Mouse (Mus musculus): ENCODE data around the gene 2300002M23Rik.
A peak's percentile ranks its signal among the peaks of the same experiment; 100 is the strongest.

Gene 2300002M23Rik

GRCm38 (mm10) chr17:35567150-35567549 lies at the start of gene 2300002M23Rik:
Gene 2300002M23Rik, plus strand, starts transcription at chr17:35567450.
- no peak for DNase-seq (ENCODE audit: low read depth, low spot score)

- peak; percentile 19 for DNase-seq (ENCODE audit: low read depth, low spot score)
These were observed 49.7 kb upstream of the 2300002M23Rik start for GRCm38 (mm10) chr17:35517526-35517925.

GRCm38 (mm10) chr17:35524354-35524753 lies 42.9 kb upstream of the 2300002M23Rik start:
- DNase-seq (ENCODE audit: low read depth, low spot score), result no peak

- no peak for DNase-seq (ENCODE audit: low read depth, low spot score)
These were observed 40.6 kb upstream of the 2300002M23Rik start for GRCm38 (mm10) chr17:35526644-35527043.

GRCm38 (mm10) chr17:35532360-35532759 lies 34.9 kb upstream of the 2300002M23Rik start:
- DNase-seq (ENCODE audit: low read depth, low spot score), result no peak

- DNase-seq (ENCODE audit: low read depth, low spot score), result no peak
These were observed 34.3 kb upstream of the 2300002M23Rik start, which contains the start of gene Psors1c2 for GRCm38 (mm10) chr17:35532901-35533300. Gene Psors1c2, plus strand, starts transcription at chr17:35533201.

GRCm38 (mm10) chr17:35534343-35534742 lies 32.9 kb upstream of the 2300002M23Rik start:
- peak; percentile 43 for DNase-seq (ENCODE audit: low read depth, low spot score)

- DNase-seq (ENCODE audit: low read depth, low spot score), result no peak
These were observed 29.8 kb upstream of the 2300002M23Rik start for GRCm38 (mm10) chr17:35537421-35537820.

- no peak for DNase-seq (ENCODE audit: low read depth, low spot score)
These were observed 28.8 kb upstream of the 2300002M23Rik start for GRCm38 (mm10) chr17:35538476-35538875.

- DNase-seq (ENCODE audit: low read depth, low spot score), result no peak
These were observed 27.7 kb upstream of the 2300002M23Rik start for GRCm38 (mm10) chr17:35539540-35539939.

GRCm38 (mm10) chr17:35542761-35543411 lies 24.4 kb upstream of the 2300002M23Rik start:
- DNase-seq (ENCODE audit: low read depth, low spot score), result no peak

- no peak for DNase-seq (ENCODE audit: low read depth, low spot score)
These were observed 23.8 kb upstream of the 2300002M23Rik start for GRCm38 (mm10) chr17:35543412-35543861.

- no peak for DNase-seq (ENCODE audit: low read depth, low spot score)
These were observed 23.2 kb upstream of the 2300002M23Rik start for GRCm38 (mm10) chr17:35544001-35544400.

GRCm38 (mm10) chr17:35544680-35545079 lies 22.6 kb upstream of the 2300002M23Rik start:
- DNase-seq (ENCODE audit: low read depth, low spot score), result peak; percentile 28

- no peak for DNase-seq (ENCODE audit: low read depth, low spot score)
These were observed 19.8 kb upstream of the 2300002M23Rik start for GRCm38 (mm10) chr17:35547465-35547864.

GRCm38 (mm10) chr17:35548636-35549035 lies 18.6 kb upstream of the 2300002M23Rik start:
- no peak for DNase-seq (ENCODE audit: low read depth, low spot score)

- DNase-seq (ENCODE audit: low read depth, low spot score), result no peak
These were observed 17.7 kb upstream of the 2300002M23Rik start for GRCm38 (mm10) chr17:35549437-35550142.

- no peak for DNase-seq (ENCODE audit: low read depth, low spot score)
These were observed 17.1 kb upstream of the 2300002M23Rik start for GRCm38 (mm10) chr17:35550143-35550494.

- no peak for DNase-seq (ENCODE audit: low read depth, low spot score)
These were observed 16.4 kb upstream of the 2300002M23Rik start for GRCm38 (mm10) chr17:35550871-35551270.

GRCm38 (mm10) chr17:35551881-35552414 lies 15.3 kb upstream of the 2300002M23Rik start, which contains the start of gene Cdsn:
Gene Cdsn, plus strand, starts transcription at chr17:35552128.
- no peak for DNase-seq (ENCODE audit: low read depth, low spot score)

- DNase-seq (ENCODE audit: low read depth, low spot score), result no peak
These were observed 12.9 kb upstream of the 2300002M23Rik start for GRCm38 (mm10) chr17:35554321-35554720.

- no peak for DNase-seq (ENCODE audit: low read depth, low spot score)
These were observed 12.4 kb upstream of the 2300002M23Rik start for GRCm38 (mm10) chr17:35554761-35555397.
